Mouse (Mus musculus): Measurements from ENCODE around the gene Lrrn2.

- no peak for TF ChIP-seq MYOG (IDR thresholded peaks at IDR 0.05; ENCODE audit: control insufficient read depth in 1 of 3, insufficient read depth in 1 of 3, insufficient read length in 2 of 3, low read depth in 2 of 3)
- no peak for TF ChIP-seq POLR2A (IDR thresholded peaks at IDR 0.05; ENCODE audit: insufficient read length, low read depth)
These were observed 19.0 kb downstream of the Lrrn2 start for GRCm38 (mm10) chr1:132899029-132899428.

Measured in myocyte (in vitro differentiated cells).